Mouse (Mus musculus) kidney, adult 2 months (tissue): ENCODE results near the gene Ercc2.

Source experiments
- CTCF ChIP-seq: fragments of 200-500 bp; conservative IDR thresholded peaks from 2 replicates; pipeline ENCODE4 v1.5.1; 2011; ENCODE audit warnings: low read depth, mild to moderate bottlenecking, control low read depth, low read length, moderate library complexity, mixed read lengths; ENCODE audit not compliant: insufficient read depth, insufficient read length
- POLR2A ChIP-seq: fragments of 200-500 bp; IDR thresholded peaks from one replicate; pipeline ENCODE4 v1.6.1; 2011; ENCODE audit warnings: low read depth, low read length, control low read depth

GRCm38 (mm10) chr7:19399496-19400280 is 17.9 kb downstream of the Ercc2 start:
- TF ChIP-seq POLR2A = no peak
- TF ChIP-seq CTCF = no peak
